In genomic region chr9:67830411-67831358, GRCm38 (mm10) we compare ENCODE assay signal across 8 mouse cellular contexts. TPM values are rescaled to one million over a fixed set of nuclear protein-coding genes. Genes with fewer than 3 reads are reported as not detected.
A peak's percentile ranks its signal among the peaks of the same experiment; 100 is the strongest.
DNase-seq lines count a peak whose midpoint lies in the region; ATAC-seq and TF ChIP-seq lines count a peak whose summit lies in the region.

No protein-coding gene starts in this region.

- peak overlapping the region; percentile 64 for H3K9ac ChIP-seq in lung, embryonic 16.5 days (ENCODE audit: low read length)

- peak overlapping the region; percentile 71 for H3K4me3 ChIP-seq in heart, embryonic 10.5 days
- peak overlapping the region; percentile 63 for H3K4me3 ChIP-seq in lung, embryonic 16.5 days (ENCODE audit: low read length)

- H3K4me2 ChIP-seq in lung, embryonic 16.5 days (ENCODE audit: low read depth, low read length) = peak overlapping the region; percentile 95

- H3K4me1 ChIP-seq in heart, embryonic 10.5 days = peaks cover 20% of the 10 kb centered on the region
- peaks cover 20% of the 10 kb centered on the region for H3K4me1 ChIP-seq in lung, embryonic 16.5 days (replicated peaks; ENCODE audit: control insufficient read depth, insufficient read depth, low read length)

- H3K9me3 ChIP-seq in heart, embryonic 10.5 days = 0 out of 2 replicates have a peak, but pooled peaks cover 3% of the 10 kb centered on the region
- H3K9me3 ChIP-seq in lung, embryonic 16.5 days (ENCODE audit: control insufficient read depth, low read length) = 0 out of 2 replicates have a peak, but pooled peaks cover 2% of the 10 kb centered on the region

- POLR2A ChIA-PET in Patski (lab: Charles Lee) = no interaction called here

- no peak for DNase-seq in Patski (ENCODE audit: low read depth, low spot score)
- DNase-seq in embryo, embryonic 9.5 days (ENCODE audit: extremely low spot score) = peak; percentile 74
- no peak for DNase-seq in heart, embryonic 10.5 days (ENCODE audit: low spot score)
- DNase-seq in kidney, postnatal 14 days = peak; percentile 47
- DNase-seq in retina, postnatal 1 day = peak; percentile 77
- no peak for DNase-seq in spleen, adult 12 weeks (ENCODE audit: low spot score)

- no peaks in the 10 kb centered on the region for H3K36me3 ChIP-seq in heart, embryonic 10.5 days
- H3K36me3 ChIP-seq in lung, embryonic 16.5 days (ENCODE audit: control insufficient read depth, insufficient read depth, low read length) = no peaks in the 10 kb centered on the region

- no peak for TF ChIP-seq CTCF in Patski (IDR thresholded peaks at IDR 0.05)

- CTCF ChIA-PET in Patski (lab: Charles Lee) = interaction anchor here (0.7 to 1.5 kb wide), 5 partner anchors 29 to 105 kb away, joined by 3 to 4 read pairs (median 3); no protein-coding TSS in a partner anchor

- 3% methylated on average over 79 of the region's 84 CpGs for WGBS in heart, embryonic 10.5 days
- WGBS in lung, embryonic 16.5 days = 2% methylated on average over 55 of the region's 84 CpGs

- H3K27me3 ChIP-seq in Patski = no peaks in the 10 kb centered on the region
- peaks cover 47% of the 10 kb centered on the region for H3K27me3 ChIP-seq in heart, embryonic 10.5 days (ENCODE audit: insufficient read depth, poor library complexity, severe bottlenecking)
- peaks cover 35% of the 10 kb centered on the region for H3K27me3 ChIP-seq in lung, embryonic 16.5 days (ENCODE audit: control insufficient read depth, insufficient read depth, low read depth, low read length)

- in situ Hi-C loops in Patski (cut with MboI; ENCODE audit: low pct_unique_long_range_greater_than_20kb) = loop anchor here (5.0 kb wide), 1 partner anchor 47 kb away; no protein-coding TSS in a partner anchor

- peak; percentile 20 for ATAC-seq in CD4-positive, CD25-positive, alpha-beta regulatory T cell, adult 4 months
- peak; percentile 38 for ATAC-seq in Patski
- ATAC-seq in lung, embryonic 16.5 days (ENCODE audit: low read depth) = peak; percentile 90

- peak overlapping the region; percentile 84 for H3K27ac ChIP-seq in heart, embryonic 10.5 days
- H3K27ac ChIP-seq in lung, embryonic 16.5 days (ENCODE audit: low read length) = peak overlapping the region; percentile 22; the same call in 1 of the 2 replicates

RNA-seq across cellular contexts. Expression of gene C2cd4a, which starts 1.4 kb away (rescaled TPM):
- polyA plus RNA-seq in CD4-positive, CD25-positive, alpha-beta regulatory T cell, adult 4 months (2017; shearing (Covaris generic)) = not detected
- 0.35 TPM for polyA plus RNA-seq in Patski (2021)
- polyA plus RNA-seq in heart, embryonic 10.5 days (2016; fragmentation: Nextera tagmentation; extraction: Ambion mirVana) = 0.49 and 0.65 TPM in 2 replicates
- polyA plus RNA-seq in lung, embryonic 16.5 days (2015; fragmentation: Nextera tagmentation; extraction: Ambion mirVana) = 0.25 TPM in 2 replicates

RNA-seq across cellular contexts. Expression of gene Vps13c, which starts 9.5 kb away (rescaled TPM):
- 10 to 100 TPM; 21.6 to 27.3 TPM for polyA plus RNA-seq in CD4-positive, CD25-positive, alpha-beta regulatory T cell, adult 4 months (2017; shearing (Covaris generic))
- polyA plus RNA-seq in Patski (2021) = 81.0 TPM
- polyA plus RNA-seq in heart, embryonic 10.5 days (2016; fragmentation: Nextera tagmentation; extraction: Ambion mirVana) = 3.9 and 4.4 TPM in 2 replicates
- 5.4 and 5.8 TPM in 2 replicates for polyA plus RNA-seq in lung, embryonic 16.5 days (2015; fragmentation: Nextera tagmentation; extraction: Ambion mirVana)

Comparison
In these comparisons a context has a peak if more than half of its experiments do, and no peak if none do; other contexts are left out.
1. ATAC-seq: peak in every context shown above with its lines; median percentile 90 in lung, embryonic 16.5 days; 38 in Patski; 20 in CD4-positive, CD25-positive, alpha-beta regulatory T cell, adult 4 months.
2. DNase-seq: peak in embryo, embryonic 9.5 days (single experiment), kidney, postnatal 14 days (single experiment) and retina, postnatal 1 day (single experiment); none in Patski (single experiment), heart, embryonic 10.5 days (single experiment) and spleen, adult 12 weeks (single experiment).